Mouse (Mus musculus): ENCODE data around the gene Cyp4f39.

The Cyp4f39 gene

GRCm38 (mm10) chr17:32452482-32452881 lies at the start of gene Cyp4f39:
TSS of gene Cyp4f39 (plus strand) at chr17:32452723.
- no peak for DNase-seq (ENCODE audit: low spot score)

- no peak for DNase-seq (ENCODE audit: low spot score)
Observed at GRCm38 (mm10) chr17:32402779-32403157, 49.8 kb upstream of the Cyp4f39 start.

- no peak for DNase-seq (ENCODE audit: low spot score)
Observed at GRCm38 (mm10) chr17:32403417-32403816, 49.1 kb upstream of the Cyp4f39 start, which contains the start of gene Rasal3. TSS of gene Rasal3 (minus strand) at chr17:32403583.

- no peak for DNase-seq (ENCODE audit: low spot score)
Observed at GRCm38 (mm10) chr17:32411898-32412297, 40.6 kb upstream of the Cyp4f39 start.

- DNase-seq (ENCODE audit: low spot score) = no peak
Observed at GRCm38 (mm10) chr17:32415417-32416020, 37.0 kb upstream of the Cyp4f39 start.

GRCm38 (mm10) chr17:32416771-32417170 lies 35.8 kb upstream of the Cyp4f39 start:
- no peak for DNase-seq (ENCODE audit: low spot score)

- no peak for DNase-seq (ENCODE audit: low spot score)
Observed at GRCm38 (mm10) chr17:32419989-32420388, 32.5 kb upstream of the Cyp4f39 start.

GRCm38 (mm10) chr17:32420781-32421180 lies 31.7 kb upstream of the Cyp4f39 start:
- DNase-seq (ENCODE audit: low spot score) = no peak

GRCm38 (mm10) chr17:32424034-32424433 lies 28.5 kb upstream of the Cyp4f39 start, which contains the start of gene Pglyrp2:
TSS of gene Pglyrp2 (minus strand) at chr17:32424167.
- DNase-seq (ENCODE audit: low spot score) = no peak

GRCm38 (mm10) chr17:32426610-32427009 lies 25.9 kb upstream of the Cyp4f39 start:
- DNase-seq (ENCODE audit: low spot score) = no peak

GRCm38 (mm10) chr17:32431972-32432371 lies 20.6 kb upstream of the Cyp4f39 start:
- DNase-seq (ENCODE audit: low spot score) = peak; percentile 61

GRCm38 (mm10) chr17:32434324-32434723 lies 18.2 kb upstream of the Cyp4f39 start:
- no peak for DNase-seq (ENCODE audit: low spot score)

- DNase-seq (ENCODE audit: low spot score) = no peak
Observed at GRCm38 (mm10) chr17:32435151-32435550, 17.4 kb upstream of the Cyp4f39 start.

- DNase-seq (ENCODE audit: low spot score) = peak; percentile 81
Observed at GRCm38 (mm10) chr17:32437106-32437505, 15.4 kb upstream of the Cyp4f39 start.

- no peak for DNase-seq (ENCODE audit: low spot score)
Observed at GRCm38 (mm10) chr17:32443245-32443644, 9.3 kb upstream of the Cyp4f39 start.

GRCm38 (mm10) chr17:32445016-32445415 lies 7.5 kb upstream of the Cyp4f39 start:
- peak; percentile 100 for DNase-seq (ENCODE audit: low spot score)

- DNase-seq (ENCODE audit: low spot score) = no peak
Observed at GRCm38 (mm10) chr17:32447195-32447594, 5.3 kb upstream of the Cyp4f39 start.

- DNase-seq (ENCODE audit: low spot score) = no peak
Observed at GRCm38 (mm10) chr17:32449042-32449441, 3.5 kb upstream of the Cyp4f39 start.

GRCm38 (mm10) chr17:32450844-32451537 lies 1.5 kb upstream of the Cyp4f39 start:
- no peak for DNase-seq (ENCODE audit: low spot score)

- DNase-seq (ENCODE audit: low spot score) = no peak
Observed at GRCm38 (mm10) chr17:32454188-32454587, 1.7 kb downstream of the Cyp4f39 start.

GRCm38 (mm10) chr17:32454997-32455396 lies 2.5 kb downstream of the Cyp4f39 start:
- DNase-seq (ENCODE audit: low spot score) = no peak

- no peak for DNase-seq (ENCODE audit: low spot score)
Observed at GRCm38 (mm10) chr17:32468494-32468893, 16.0 kb downstream of the Cyp4f39 start.

GRCm38 (mm10) chr17:32470795-32471194 lies 18.3 kb downstream of the Cyp4f39 start:
- DNase-seq (ENCODE audit: low spot score) = no peak

- DNase-seq (ENCODE audit: low spot score) = no peak
Observed at GRCm38 (mm10) chr17:32472176-32472575, 19.7 kb downstream of the Cyp4f39 start.
